Mouse (Mus musculus) bone marrow macrophage, adult 2 months (primary cell): Measurements from ENCODE around the gene Tnip1. TPM values are rescaled to one million over a fixed set of nuclear protein-coding genes. Genes with fewer than 3 reads are reported as not detected.

ENCODE experiments used
- H3K27ac ChIP-seq: 2 replicates; pipeline ENCODE4 v1.5.1; 2012; ENCODE audit warnings: low read depth, low read length; ENCODE audit not compliant: insufficient read depth
- H3K4me1 ChIP-seq: 2 replicates; pipeline ENCODE4 v1.6.1; 2012; ENCODE audit warnings: low read length; ENCODE audit not compliant: control insufficient read depth, insufficient read depth
- H3K4me3 ChIP-seq: 2 replicates; pipeline ENCODE4 v1.5.1; 2012; ENCODE audit warnings: mild to moderate bottlenecking, low read length, moderate library complexity; ENCODE audit not compliant: insufficient read depth
- CTCF ChIP-seq: IDR thresholded peaks from 2 replicates; pipeline ENCODE4 v1.5.1; 2012; ENCODE audit warnings: low read depth, mild to moderate bottlenecking, low read length, moderate library complexity
- POLR2A ChIP-seq: IDR thresholded peaks from 2 replicates; pipeline ENCODE4 v1.6.1; 2012; ENCODE audit warnings: mild to moderate bottlenecking, low read depth, low read length, borderline replicate concordance
- polyA plus RNA-seq: library from polyadenylated mRNA; stranded (reverse); fragments of >200 nt; gene quantifications from 2 replicates; pipeline ENCODE4 v1.2.4, GENCODE M21; 2012; ENCODE audit not compliant: missing spikeins, insufficient read depth, insufficient read length

Gene Tnip1
- polyA plus RNA-seq, 1 experiment = 72.2 TPM

DNA sequence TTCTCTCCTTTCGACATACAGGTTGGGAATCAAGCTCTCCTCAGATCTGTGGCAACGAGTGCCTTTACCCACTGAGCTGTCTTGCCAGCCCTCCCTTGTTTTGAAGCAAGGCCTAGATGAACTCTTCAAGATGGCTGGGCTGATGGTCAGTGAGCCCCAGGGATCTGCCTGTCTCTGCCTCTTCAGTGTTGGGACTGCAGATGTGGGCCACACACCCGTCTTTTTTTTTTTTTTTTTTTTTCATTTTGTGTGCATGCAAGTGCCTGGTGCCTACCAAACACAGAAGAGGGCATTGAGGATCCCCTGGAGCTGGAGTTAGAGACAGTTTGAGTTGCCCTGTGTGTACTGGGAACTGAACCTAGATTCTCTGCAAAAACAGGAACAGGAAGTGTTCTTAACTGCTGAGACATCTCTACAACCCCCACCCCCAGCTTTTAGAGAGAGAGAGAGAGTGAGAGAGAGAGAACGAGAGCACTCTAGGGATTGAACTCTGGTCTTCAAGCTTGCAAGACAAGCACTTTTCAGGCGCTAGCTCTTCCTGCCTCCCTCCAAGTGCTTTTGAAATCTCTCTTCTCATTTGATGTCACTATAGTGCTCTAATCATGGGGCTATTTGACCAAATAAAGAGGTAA lies 78.4 kb downstream of the Tnip1 start:
- peak overlapping the region; percentile 43 for H3K4me3 ChIP-seq
- TF ChIP-seq POLR2A (peak; percentile 59; the same call in 1 of the 2 replicates), CTCF (no peak; the same call in 1 of the 2 replicates)
- peaks cover 54% of the 10 kb centered on the region for H3K4me1 ChIP-seq
- peak overlapping the region; percentile 100 for H3K27ac ChIP-seq

DNA sequence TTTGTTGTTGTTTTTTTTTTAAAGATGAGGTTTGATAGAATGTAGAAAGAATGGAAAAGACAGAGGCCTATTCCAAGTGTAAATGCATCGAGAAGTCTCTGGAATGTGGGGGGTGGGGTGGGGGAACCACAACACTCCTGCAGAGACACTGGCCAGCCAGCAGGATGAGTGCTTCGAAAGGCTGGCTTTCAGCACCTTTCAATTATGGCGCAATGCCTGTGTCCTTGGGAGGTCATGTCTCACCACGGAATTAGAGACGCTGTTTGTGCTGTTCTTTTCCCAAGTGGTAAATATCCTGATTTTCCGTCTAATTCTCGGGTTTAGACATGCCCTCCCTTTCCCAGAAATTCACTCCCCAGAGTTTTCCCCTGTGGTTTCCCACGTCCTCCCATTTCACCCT lies 80.0 kb downstream of the Tnip1 start:
- Histone ChIP-seq H3K27ac (peak overlapping the region; percentile 100), H3K4me3 (no peak overlapping the region), H3K4me1 (peaks cover 60% of the 10 kb centered on the region)
- TF ChIP-seq CTCF (no peak), POLR2A (no peak)

DNA sequence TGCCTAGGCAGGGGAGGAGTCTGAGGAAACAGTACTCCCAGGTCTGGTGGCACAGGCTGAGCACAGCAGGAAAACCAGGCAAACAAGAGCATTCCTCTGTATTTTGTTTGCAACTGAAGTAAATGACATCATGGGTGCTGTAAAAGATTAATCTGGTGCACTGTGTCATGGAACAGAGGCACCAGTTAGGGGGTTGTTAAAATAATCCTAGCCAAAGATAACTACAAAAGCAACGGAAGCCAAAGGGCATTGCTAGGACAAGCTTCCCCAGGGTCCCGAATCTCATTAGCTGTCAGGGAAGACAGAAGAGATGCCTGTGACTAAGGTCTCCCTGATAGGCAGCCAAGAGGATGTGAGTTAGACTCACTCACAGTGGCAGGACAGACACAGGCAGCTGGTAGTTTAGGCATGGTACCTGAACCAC lies 81.7 kb downstream of the Tnip1 start:
- Histone ChIP-seq H3K27ac (no peak overlapping the region), H3K4me1 (peaks cover 52% of the 10 kb centered on the region), H3K4me3 (no peak overlapping the region)
- TF ChIP-seq POLR2A (no peak), CTCF (no peak)

DNA sequence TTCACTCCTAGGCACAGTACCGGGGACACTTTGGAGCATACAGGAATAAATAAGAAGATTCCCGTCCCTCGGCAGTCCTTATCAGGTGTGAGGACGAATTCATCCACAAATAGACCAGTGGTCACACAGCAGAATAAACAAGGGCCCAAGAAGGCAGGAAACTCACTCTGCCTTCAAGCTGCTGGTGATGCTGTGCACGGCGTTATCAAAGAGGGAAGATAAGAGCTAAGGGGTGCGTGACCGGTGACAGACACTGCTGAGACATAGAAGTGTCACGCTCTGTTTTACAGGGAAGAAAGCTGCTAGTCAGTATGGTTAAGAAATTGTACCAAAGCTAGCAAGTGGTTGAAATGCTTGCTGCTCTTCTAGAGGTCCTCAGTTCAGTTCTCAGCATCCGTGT lies 82.8 kb downstream of the Tnip1 start:
- TF ChIP-seq CTCF = no peak
- TF ChIP-seq POLR2A = no peak
- Histone ChIP-seq H3K27ac (0 out of 2 replicates have a peak overlapping the region, but pooled peaks have one; percentile 2), H3K4me3 (no peak overlapping the region), H3K4me1 (peaks cover 42% of the 10 kb centered on the region)

DNA sequence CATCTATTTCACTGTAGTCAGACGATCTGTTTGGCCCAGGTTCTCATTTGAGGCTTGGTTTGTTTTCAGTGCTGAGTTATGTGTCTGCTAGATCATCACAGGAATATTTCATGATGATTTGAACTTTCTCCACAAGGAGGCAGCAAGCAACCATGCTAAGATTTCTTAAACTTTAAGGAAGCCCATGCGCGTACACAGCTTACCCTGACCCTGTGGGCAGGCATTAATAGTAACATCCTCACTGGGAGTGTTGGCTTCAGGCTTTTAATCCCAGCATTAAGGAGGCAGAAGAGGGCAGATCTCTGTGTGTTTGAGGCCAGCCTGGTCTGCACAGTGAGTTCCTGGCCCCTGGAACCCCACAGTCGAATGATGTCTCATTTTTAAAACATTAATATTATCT lies 83.3 kb downstream of the Tnip1 start:
- Histone ChIP-seq H3K4me3 (no peak overlapping the region), H3K4me1 (peaks cover 40% of the 10 kb centered on the region), H3K27ac (0 out of 2 replicates have a peak overlapping the region, but pooled peaks have one; percentile 2)
- TF ChIP-seq CTCF (no peak), POLR2A (no peak)

DNA sequence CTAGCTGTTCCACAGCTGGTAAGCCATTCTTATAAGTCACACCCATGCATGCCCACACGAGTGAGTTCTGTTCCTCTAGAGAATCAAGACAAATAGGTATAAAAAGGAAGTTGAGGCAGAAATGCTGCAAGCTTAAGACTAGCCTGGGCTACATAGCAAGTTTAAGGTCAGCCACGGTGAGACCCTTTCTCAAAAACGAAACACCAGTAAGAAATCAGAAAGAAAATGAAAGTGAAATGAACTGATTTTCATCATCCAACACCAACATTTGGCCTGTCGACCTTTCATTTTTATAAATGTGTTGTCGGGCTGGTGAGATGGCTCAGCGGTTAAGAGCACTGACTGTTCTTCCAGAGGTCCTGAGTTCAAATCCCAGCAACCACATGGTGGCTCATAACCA lies 83.8 kb downstream of the Tnip1 start:
- Histone ChIP-seq H3K4me3 (no peak overlapping the region), H3K4me1 (peaks cover 36% of the 10 kb centered on the region), H3K27ac (0 out of 2 replicates have a peak overlapping the region, but pooled peaks have one; percentile 8)
- no peak for TF ChIP-seq CTCF
- no peak for TF ChIP-seq POLR2A

DNA sequence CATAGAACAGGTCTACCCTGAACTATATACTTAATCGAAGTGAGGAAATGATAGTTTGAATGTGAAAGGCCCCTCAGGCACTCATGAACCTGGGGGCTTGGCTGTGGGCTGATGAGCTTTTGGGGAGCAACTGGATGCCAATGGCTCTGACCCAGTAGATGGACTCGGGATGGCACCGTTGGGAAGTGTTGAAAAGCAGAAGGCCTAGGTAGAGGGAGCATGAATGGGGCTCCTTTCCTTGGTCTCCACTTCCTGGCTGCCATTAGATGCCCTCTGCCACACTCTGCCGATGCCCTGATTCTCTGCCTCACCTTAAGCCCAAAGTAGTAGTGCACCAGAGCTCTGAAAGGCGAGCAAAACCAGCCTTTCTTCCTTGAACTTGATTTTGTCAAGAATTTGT lies 86.7 kb downstream of the Tnip1 start:
- Histone ChIP-seq H3K4me1 (peaks cover 11% of the 10 kb centered on the region), H3K4me3 (no peak overlapping the region), H3K27ac (no peak overlapping the region)
- TF ChIP-seq CTCF = no peak
- TF ChIP-seq POLR2A = no peak

DNA sequence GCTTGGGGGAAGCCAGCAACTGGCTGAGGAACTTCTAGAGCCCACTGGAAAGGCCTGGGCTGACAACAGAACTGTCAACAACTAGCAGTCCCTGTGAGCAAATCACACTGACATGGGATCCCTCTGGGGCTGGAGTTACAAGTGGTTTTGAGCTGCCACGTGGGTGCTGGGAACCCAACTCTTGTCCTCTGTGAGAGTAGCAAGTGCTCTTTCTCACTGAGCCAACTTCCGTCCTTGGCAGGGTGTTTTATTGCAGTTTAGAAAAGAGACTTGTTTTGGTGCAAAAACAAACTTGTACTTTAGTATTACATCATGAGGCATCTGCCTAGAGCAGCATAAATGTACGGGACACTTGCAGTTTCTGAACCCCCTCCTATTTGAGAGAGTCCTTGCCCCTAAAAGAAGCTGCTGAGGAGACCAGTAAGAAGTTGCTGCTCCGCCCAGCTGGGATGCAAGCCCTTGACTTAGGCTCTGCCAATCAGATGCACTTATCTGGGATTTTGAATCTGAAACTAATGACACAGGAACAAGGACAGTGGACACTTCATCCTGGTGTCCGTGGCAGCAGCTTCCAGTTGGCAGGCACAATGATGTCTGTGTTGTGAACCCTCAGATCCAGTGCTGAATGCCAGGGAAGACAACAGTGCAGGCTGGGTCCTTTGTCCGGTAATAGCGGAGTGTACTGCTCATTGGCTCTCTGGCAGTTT lies 90.7 kb downstream of the Tnip1 start:
- H3K4me1 ChIP-seq = peaks cover 9% of the 10 kb centered on the region
- H3K4me3 ChIP-seq = no peak overlapping the region
- H3K27ac ChIP-seq = no peak overlapping the region
- TF ChIP-seq POLR2A (no peak), CTCF (no peak)

DNA sequence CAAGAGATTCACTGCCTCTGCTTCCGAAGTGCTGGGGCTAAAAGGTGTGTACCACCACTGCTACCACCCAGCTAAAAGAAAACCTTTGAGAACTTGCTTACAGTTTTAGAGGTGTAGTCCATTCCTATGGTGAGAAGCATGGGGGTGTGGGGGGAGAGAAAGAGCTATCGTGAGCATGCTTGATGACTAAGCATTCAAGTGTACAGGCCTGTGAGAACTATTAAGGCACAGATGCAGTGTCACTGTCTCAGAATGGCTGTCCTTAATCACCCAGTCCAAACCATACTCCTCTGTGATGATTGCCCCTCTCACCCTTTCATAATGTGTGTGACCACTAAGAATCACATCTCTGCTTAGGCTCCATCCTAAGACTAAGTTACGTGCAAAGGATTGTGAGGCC lies 93.4 kb downstream of the Tnip1 start:
- H3K4me3 ChIP-seq = no peak overlapping the region
- no peak for TF ChIP-seq POLR2A
- no peak for TF ChIP-seq CTCF
- H3K27ac ChIP-seq = no peak overlapping the region
- peaks cover 15% of the 10 kb centered on the region for H3K4me1 ChIP-seq

DNA sequence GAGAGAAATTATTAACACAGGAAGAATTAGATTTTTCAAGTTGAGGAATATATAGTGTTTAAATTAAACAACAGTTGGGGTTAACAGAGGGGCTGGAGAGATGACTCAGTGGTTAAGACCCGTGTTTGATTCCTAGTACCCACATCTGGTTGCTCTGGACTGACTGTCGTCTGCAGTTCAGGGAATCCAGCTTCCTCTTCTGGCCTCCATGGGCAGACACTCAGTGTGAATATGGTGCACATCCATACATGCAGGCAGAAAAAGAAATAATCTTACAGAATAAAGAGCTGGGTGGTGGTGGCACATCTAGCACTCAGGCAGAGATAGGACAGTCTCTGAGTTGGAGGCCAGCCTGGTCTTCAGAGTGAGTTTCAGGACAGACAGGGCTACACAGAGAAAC lies 94.3 kb downstream of the Tnip1 start:
- Histone ChIP-seq H3K27ac (no peak overlapping the region), H3K4me1 (peaks cover 15% of the 10 kb centered on the region), H3K4me3 (no peak overlapping the region)
- TF ChIP-seq CTCF (no peak), POLR2A (no peak)
